Mouse (Mus musculus): ENCODE data around the gene Dtx3.
A peak's percentile ranks its signal among the peaks of the same experiment; 100 is the strongest.
"Not testable (repeated sequence)": the region's sequence is repeated elsewhere in the genome, so short reads cannot be mapped to it uniquely, and the experiment has no call there.

The Dtx3 gene

GRCm38 (mm10) chr10:127204589-127204988 lies 9.1 kb upstream of the Dtx3 start:
- no peak for DNase-seq (ENCODE audit: low spot score in 2 of 2)

- no peak for DNase-seq (ENCODE audit: low spot score in 2 of 2)
Observed at GRCm38 (mm10) chr10:127203106-127203505, 7.6 kb upstream of the Dtx3 start.

- no peak for DNase-seq (ENCODE audit: low spot score in 2 of 2)
Observed at GRCm38 (mm10) chr10:127200279-127200678, 4.8 kb upstream of the Dtx3 start.

DNA sequence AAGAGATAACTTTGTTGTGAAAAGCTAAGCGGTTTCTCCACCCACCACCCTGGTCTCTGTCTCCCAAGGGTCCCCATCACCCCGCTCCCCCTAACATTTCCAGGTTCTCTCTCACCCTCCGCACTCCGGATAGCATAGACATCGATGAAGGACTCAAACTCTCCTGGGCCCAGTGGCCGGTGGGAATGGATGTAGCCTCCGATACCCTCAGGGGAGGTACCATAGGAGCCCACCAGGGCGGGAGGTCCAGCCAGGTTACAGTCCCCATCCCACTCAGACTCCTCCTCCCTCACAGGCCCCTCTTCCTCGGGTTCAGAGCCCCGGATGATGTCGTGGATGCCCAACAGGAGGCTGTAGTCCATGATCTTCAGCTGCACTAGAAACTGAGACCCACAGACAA lies 3.9 kb upstream of the Dtx3 start:
- DNase-seq (ENCODE audit: low spot score in 2 of 2): no peak

DNA sequence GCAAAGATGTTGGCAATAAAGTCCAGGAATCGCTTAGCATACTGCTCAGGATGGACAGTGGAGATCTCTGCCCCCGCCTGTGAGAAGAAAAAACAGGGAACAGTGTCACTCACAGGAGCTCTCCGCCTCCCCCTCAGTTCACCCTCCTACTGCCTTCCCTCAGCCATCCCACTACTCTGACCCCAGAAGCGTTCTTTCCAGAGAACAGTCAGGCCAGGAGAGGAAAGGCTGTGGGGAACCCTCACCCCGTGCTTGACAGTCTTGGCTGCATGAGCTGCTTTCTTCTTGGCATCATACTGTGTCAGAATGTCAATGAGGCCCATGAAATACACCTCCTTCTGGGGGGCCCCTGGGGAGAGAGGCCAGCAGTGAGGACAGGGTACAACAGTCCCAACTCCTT lies 3.5 kb upstream of the Dtx3 start:
- no peak for DNase-seq (ENCODE audit: low spot score in 2 of 2)

GRCm38 (mm10) chr10:127198492-127198891 lies 3.0 kb upstream of the Dtx3 start:
- DNase-seq (ENCODE audit: low spot score in 2 of 2): no peak

DNA sequence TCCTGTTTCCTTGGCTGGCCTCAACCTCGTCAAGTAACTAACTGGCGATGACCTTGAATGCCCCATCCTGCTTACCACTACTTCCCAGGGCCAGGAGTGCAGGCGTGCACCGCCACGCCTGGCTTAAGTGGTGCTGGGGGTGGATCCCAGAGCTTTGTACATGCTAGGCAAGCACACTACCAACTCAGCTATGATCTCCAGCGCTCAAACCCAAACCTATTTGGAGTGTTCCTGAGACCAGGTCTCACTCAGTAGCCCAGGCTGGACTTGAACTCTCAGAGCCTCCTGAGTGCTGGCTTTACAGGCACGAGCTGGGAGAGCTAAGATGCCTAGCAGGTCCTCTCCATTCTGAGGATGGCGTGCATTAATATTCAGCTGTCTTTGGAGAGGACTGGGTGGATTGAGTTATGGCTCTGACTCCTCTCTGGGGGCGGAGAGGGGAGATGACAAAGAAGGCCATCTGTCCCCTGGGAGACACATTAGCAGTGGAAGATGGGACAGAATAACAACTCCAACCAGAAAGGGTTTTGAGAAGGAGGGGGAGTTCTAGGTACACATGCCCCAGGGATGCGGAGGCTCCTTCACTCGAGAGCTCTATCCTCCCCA lies 2.1 kb upstream of the Dtx3 start:
- DNase-seq (ENCODE audit: low spot score in 2 of 2): no peak

DNA sequence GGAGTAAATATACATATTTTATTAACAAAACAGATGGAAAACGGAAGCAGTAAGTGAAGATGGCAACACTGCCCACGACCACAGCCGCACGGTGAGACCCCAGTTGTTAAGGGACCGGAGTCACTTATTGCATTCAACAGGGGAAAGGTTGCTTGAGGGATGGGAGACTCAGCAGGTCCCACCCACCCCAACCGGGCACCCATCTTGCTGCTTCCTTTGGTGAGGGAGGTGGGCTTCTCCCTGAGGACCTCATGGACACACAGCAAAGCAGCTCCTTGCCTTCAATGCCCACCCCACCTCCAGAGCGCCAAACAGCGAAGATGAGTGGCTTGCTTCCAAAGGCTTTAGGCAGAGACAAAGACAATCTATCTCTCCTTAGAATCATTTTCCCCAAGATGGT lies 1.6 kb upstream of the Dtx3 start:
- no peak for DNase-seq (ENCODE audit: low spot score in 2 of 2)

- DNase-seq (ENCODE audit: low spot score in 2 of 2): peak in 1 of 2 experiments; percentile 53
Observed at GRCm38 (mm10) chr10:127196392-127196791, 864 bp upstream of the Dtx3 start.

DNA sequence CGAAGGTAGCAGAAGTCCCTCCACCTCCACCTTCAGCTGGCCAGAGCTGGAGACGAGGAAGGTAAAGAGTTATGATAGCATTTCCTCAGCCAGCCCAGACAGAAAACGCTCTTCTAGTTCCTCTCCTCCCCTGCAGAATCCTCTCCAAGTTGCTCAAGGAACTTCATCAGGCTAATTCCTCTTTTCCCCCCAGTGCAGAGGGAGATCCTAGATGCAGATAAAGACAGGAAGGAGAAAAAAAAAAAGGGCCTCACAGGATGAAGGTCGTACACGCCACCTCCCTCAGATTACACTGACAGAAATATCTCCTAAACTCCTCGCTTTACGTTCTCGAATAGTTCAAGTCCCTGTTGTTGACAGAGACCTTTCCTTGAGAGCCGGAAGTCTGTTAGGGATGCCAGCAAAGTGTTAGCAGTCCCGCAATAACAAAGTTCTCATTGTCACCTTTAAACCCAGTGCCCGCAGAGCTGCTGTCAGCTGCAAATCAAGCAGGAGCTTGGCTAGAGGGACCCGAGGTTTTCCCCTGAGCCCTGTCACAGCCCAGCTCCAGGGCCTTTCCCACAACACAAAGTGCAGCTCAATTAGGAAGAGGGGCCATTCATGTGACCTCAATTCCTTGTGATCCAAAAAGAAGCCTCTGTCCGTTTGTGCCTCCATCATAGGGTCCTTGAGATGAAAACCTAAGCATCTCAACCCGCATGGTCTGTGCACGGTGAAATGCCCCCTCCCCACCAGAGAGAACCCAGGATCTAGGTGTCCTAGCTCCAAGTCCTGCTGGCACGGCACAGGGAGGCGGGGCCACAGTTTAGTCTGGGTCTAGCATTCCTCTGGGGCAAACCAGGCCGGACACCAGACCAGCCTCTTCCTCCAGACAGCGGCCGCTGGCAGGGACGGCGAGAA lies 850 bp downstream of the Dtx3 start:
- DNase-seq (ENCODE audit: low spot score in 2 of 2): no peak

DNA sequence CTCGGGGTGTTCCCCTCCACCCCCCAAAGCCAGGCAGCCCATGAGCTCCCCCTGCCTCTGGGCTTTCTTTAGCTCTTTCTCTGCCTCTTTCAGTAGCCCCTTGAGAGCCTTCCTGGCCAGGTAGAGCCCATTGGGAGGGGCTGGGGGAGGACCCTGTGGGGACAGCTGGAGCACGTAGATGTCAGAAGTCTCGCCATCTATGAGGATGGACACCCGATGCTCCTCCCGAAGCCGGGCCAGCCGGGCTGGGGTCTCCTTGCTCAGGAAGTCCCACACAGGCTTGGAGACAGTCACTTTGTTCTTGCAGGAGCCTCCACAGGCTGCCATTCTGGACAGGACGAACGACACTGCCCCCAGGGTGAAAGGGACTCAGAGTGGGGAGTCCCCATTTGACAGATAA lies 2.5 kb downstream of the Dtx3 start:
- DNase-seq (ENCODE audit: low spot score in 2 of 2): no peak

GRCm38 (mm10) chr10:127192057-127192328 lies 3.5 kb downstream of the Dtx3 start:
- not testable (repeated sequence) for DNase-seq (ENCODE audit: low spot score in 2 of 2)

GRCm38 (mm10) chr10:127191191-127192056 lies 4.1 kb downstream of the Dtx3 start:
- no peak for DNase-seq (ENCODE audit: low spot score in 2 of 2)

- DNase-seq (ENCODE audit: low spot score in 2 of 2): no peak
Observed at GRCm38 (mm10) chr10:127190398-127191190, 4.9 kb downstream of the Dtx3 start.

DNA sequence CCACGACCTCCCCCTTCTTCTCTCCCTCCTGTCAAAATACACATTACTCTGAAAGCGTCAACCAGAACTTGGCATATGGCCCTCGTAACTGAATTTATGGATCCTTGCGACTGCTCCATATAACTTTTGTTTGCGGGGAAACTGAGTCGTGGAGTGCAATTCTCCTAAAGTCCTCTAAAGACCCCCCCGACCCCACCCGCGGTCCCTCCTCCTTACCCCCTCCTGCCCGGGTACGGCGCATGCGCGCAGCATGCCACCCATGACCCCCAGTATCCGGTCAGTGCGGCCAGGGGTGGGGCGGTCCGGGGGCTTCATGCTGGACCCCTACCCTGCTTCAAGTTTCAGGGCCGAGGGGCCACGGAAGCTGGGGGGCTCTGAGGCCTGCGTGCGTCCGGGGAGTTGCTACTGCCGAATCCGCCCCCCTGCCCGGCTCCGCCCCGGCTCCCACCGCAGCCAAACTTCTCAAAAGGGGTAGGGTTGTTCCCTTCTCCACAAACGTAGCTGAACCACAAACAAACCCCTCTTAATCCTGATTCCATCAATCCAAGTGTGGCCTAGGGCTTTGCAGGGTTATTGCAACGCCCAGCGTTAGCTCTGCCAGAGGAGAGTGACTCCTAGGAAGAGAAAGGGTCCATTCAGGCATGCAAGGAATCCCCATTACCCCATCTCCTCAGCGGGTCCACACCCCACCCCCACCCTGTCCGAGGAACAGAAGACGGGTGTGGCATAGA lies 5.7 kb downstream of the Dtx3 start, which contains the start of gene Arhgef25:
TSS of gene Arhgef25 (minus strand) at position 433 of the 731 bp plus-strand sequence.
- no peak for DNase-seq (ENCODE audit: low spot score in 2 of 2)

GRCm38 (mm10) chr10:127189116-127189650 lies 6.3 kb downstream of the Dtx3 start:
- no peak for DNase-seq (ENCODE audit: low spot score in 2 of 2)

DNA sequence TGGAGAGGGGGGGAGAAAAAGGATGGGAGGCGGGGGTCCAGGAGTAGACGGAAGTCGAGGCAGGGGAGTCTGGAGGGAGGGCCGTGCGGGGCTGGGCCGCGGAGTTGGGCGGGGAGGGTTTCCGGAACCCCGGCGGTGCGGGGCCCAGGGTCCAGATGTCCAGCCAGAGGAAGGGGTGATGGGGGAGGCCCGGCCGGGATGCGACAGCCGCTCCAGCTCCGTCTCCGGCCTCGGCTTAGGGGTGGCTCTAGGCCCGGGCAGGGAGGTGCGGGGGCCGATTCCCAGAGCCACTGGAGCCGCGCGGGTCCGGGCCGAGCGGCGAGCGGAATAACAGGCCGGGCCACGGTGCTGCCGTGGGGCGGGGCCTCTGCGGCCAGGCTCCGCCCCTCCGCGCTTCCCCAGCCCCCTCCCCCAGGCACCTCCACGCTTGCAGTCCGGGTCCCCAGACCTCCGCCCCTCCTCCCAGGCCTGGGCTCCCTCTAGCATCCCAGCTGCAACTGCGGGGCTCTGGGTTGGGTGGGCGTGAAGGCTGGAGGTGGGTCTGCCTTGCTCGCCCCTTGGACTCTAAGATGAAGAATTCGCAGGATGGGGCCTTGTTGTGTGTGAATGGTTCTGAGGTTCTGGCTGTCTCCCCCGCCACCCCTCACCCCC lies 6.9 kb downstream of the Dtx3 start:
- DNase-seq (ENCODE audit: low spot score in 2 of 2): no peak

DNA sequence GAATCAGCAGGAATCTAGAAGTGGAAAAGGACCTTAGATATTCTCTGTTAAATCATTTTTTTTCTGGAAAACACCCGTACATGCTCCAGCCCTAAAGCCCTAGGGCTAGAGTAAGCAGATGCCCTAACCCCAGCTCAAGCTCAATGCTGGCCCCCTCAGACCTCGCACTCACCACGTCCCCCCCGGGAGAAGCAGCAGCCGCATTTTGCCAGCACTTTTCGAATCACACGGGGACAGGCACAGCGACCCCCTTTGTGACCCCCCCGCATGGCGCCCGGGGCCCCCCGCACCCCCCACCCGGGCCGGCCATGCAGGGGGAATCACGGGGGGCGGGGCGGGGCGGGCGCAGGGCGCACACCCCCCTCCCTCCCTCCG lies 7.5 kb downstream of the Dtx3 start:
- DNase-seq (ENCODE audit: low spot score in 2 of 2): no peak

GRCm38 (mm10) chr10:127187371-127188078 lies 8.0 kb downstream of the Dtx3 start:
- no peak for DNase-seq (ENCODE audit: low spot score in 2 of 2)

DNA sequence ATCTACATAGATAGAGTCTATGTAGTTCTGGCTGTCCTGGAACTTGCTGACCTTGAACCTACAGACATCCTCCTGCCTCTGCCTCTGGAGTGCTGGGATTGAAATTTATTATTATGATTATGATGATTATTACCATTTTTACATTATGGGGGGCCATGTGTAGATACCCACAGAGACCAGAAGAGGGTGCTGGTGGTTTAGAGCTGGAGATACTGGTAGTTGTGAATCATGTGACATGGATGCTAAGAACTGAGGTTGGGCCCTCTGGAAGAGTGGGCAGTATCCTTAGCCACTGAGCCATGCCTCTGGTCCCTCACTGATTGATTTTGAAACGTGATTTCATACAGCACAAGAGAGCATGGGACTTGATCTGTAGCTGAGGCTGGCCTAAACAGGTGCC lies 9.1 kb downstream of the Dtx3 start:
- no peak for DNase-seq (ENCODE audit: low spot score in 2 of 2)

Measured in frontal cortex, postnatal 25 days (tissue).